Mouse (Mus musculus) forebrain, embryonic 14.5 days (tissue): Measurements from ENCODE around the gene Hsh2d. TPM values are rescaled to one million over a fixed set of nuclear protein-coding genes. Genes with fewer than 3 reads are reported as not detected.
A peak's percentile ranks its signal among the peaks of the same experiment; 100 is the strongest.

Experiments
- ATAC-seq: fragments of 200-750 bp; cut with Nextera tagmentation; 2 replicates; pipeline ENCODE4 v1.8.0; 2017; ENCODE audit warnings: mild to moderate bottlenecking, moderate library complexity
- DNase-seq: peaks from one replicate; pipeline ENCODE4 v3.0.0-alpha.2; 2015; ENCODE audit warnings: low spot score
- H3K27ac ChIP-seq: fragments of 300-500 bp; sonication (generic); 2 replicates; pipeline ENCODE4 v1.5.1; 2014; ENCODE audit warnings: low read depth, mild to moderate bottlenecking, control low read depth, low read length, moderate library complexity
- H3K27me3 ChIP-seq: fragments of 300-500 bp; sonication (generic); replicated peaks from 2 replicates; pipeline ENCODE4 v1.6.1; 2014; ENCODE audit warnings: low read length, control low read depth, mixed read lengths; ENCODE audit not compliant: control insufficient read depth, insufficient read depth
- H3K36me3 ChIP-seq: fragments of 300-500 bp; sonication (generic); 2 replicates; pipeline ENCODE4 v1.6.1; 2014; ENCODE audit warnings: low read length, control low read depth; ENCODE audit not compliant: control insufficient read depth, insufficient read depth
- H3K4me1 ChIP-seq: fragments of 300-500 bp; sonication (generic); 2 replicates; pipeline ENCODE4 v1.6.1; 2014; ENCODE audit warnings: antibody characterized with exemption, low read length, control low read depth; ENCODE audit not compliant: control insufficient read depth, insufficient read depth
- H3K4me2 ChIP-seq: fragments of 300-500 bp; sonication (generic); 2 replicates; pipeline ENCODE4 v1.6.1; 2014; ENCODE audit warnings: mild to moderate bottlenecking, control low read depth, low read length
- H3K4me3 ChIP-seq: fragments of 300-500 bp; sonication (generic); 2 replicates; pipeline ENCODE4 v1.5.1; 2014; ENCODE audit warnings: low read depth, low read length, control low read depth
- H3K9ac ChIP-seq: fragments of 300-500 bp; sonication (generic); 2 replicates; pipeline ENCODE4 v1.6.1; 2014; ENCODE audit warnings: mild to moderate bottlenecking, low read length, control low read depth, moderate library complexity
- H3K9me3 ChIP-seq: fragments of 300-500 bp; sonication (generic); replicated peaks from 2 replicates; pipeline ENCODE4 v1.6.1; 2016; ENCODE audit warnings: low read length, control low read depth, mixed read lengths; ENCODE audit not compliant: control insufficient read depth
- WGBS: fragments of 180-500 bp; shearing (Covaris S2); extraction: QIAGEN DNeasy Blood & Tissue Kit; methylation state at CpG from one replicate; pipeline ENCODE4 v1.1.7; 2014; 5-methylcytosine and 5-hydroxymethylcytosine counted together
- polyA plus RNA-seq: library from polyadenylated mRNA; unstranded; fragments of >200 nt; fragmentation: Nextera tagmentation; extraction: Ambion mirVana; gene quantifications from 2 replicates; pipeline ENCODE4 v1.2.1, GENCODE M21; 2014

The Hsh2d gene
- polyA plus RNA-seq, 1 experiment from 2014 or later: not detected

- H3K9ac ChIP-seq: no peak overlapping the region
- DNase-seq (no peak), ATAC-seq (no peak)
- no peaks in the 10 kb centered on the region for H3K4me1 ChIP-seq
- no peak overlapping the region for H3K4me3 ChIP-seq
- no peaks in the 10 kb centered on the region for H3K36me3 ChIP-seq
- no peak overlapping the region for H3K27ac ChIP-seq
- no peak overlapping the region for H3K4me2 ChIP-seq
- no peaks in the 10 kb centered on the region for H3K27me3 ChIP-seq
- H3K9me3 ChIP-seq: no peaks in the 10 kb centered on the region
- 58% methylated on average over 2 of the region's 2 CpGs for WGBS
Observed at GRCm38 (mm10) chr8:72210710-72211109, 21.3 kb downstream of the Hsh2d start.

- Histone ChIP-seq H3K4me1 (no peaks in the 10 kb centered on the region), H3K27me3 (no peaks in the 10 kb centered on the region), H3K4me2 (no peak overlapping the region), H3K36me3 (no peaks in the 10 kb centered on the region), H3K9ac (no peak overlapping the region), H3K4me3 (no peak overlapping the region), H3K27ac (no peak overlapping the region), H3K9me3 (no peaks in the 10 kb centered on the region)
- WGBS: 79% methylated on average over 1 of the region's 1 CpGs
- no peak for DNase-seq
- ATAC-seq: no peak
Observed at GRCm38 (mm10) chr8:72211846-72212245, 22.4 kb downstream of the Hsh2d start.

GRCm38 (mm10) chr8:72212751-72213150 lies 23.3 kb downstream of the Hsh2d start, which contains the start of gene Cib3:
Gene Cib3, minus strand, starts transcription at chr8:72212837.
- no peaks in the 10 kb centered on the region for H3K9me3 ChIP-seq
- H3K27me3 ChIP-seq: no peaks in the 10 kb centered on the region
- H3K4me2 ChIP-seq: no peak within 1 kb of the TSS
- no peak within 1 kb of the TSS for H3K4me3 ChIP-seq
- ATAC-seq: no peak
- 62% methylated on average over 4 of the region's 4 CpGs for WGBS
- DNase-seq: no peak
- H3K27ac ChIP-seq: no peak within 1 kb of the TSS
- no peak within 1 kb of the TSS for H3K9ac ChIP-seq
- H3K4me1 ChIP-seq: no peaks in the 10 kb centered on the region
- no peaks in the 10 kb centered on the region for H3K36me3 ChIP-seq

- no peak for ATAC-seq
- Histone ChIP-seq H3K9me3 (no peaks in the 10 kb centered on the region), H3K36me3 (no peaks in the 10 kb centered on the region), H3K27ac (no peak within 1 kb of the TSS), H3K9ac (no peak within 1 kb of the TSS), H3K4me2 (no peak within 1 kb of the TSS), H3K4me1 (no peaks in the 10 kb centered on the region), H3K4me3 (no peak within 1 kb of the TSS), H3K27me3 (no peaks in the 10 kb centered on the region)
- DNase-seq: no peak
- WGBS: 74% methylated on average over 4 of the region's 4 CpGs
Observed at GRCm38 (mm10) chr8:72213536-72213935, 24.1 kb downstream of the Hsh2d start, which contains the start of gene Gm11034. Gene Gm11034, minus strand, starts transcription at chr8:72213636.

- Histone ChIP-seq H3K27ac (no peak overlapping the region), H3K36me3 (no peaks in the 10 kb centered on the region), H3K4me3 (no peak overlapping the region), H3K4me2 (no peak overlapping the region), H3K27me3 (no peaks in the 10 kb centered on the region), H3K9me3 (no peaks in the 10 kb centered on the region), H3K4me1 (no peaks in the 10 kb centered on the region), H3K9ac (no peak overlapping the region)
- WGBS: 55% methylated on average over 2 of the region's 2 CpGs
- ATAC-seq (no peak), DNase-seq (no peak)
Observed at GRCm38 (mm10) chr8:72215060-72215459, 25.6 kb downstream of the Hsh2d start.

GRCm38 (mm10) chr8:72215871-72216270 lies 26.4 kb downstream of the Hsh2d start:
- 56% methylated on average over 1 of the region's 1 CpGs for WGBS
- Histone ChIP-seq H3K4me2 (no peak overlapping the region), H3K27ac (no peak overlapping the region), H3K9me3 (no peaks in the 10 kb centered on the region), H3K27me3 (no peaks in the 10 kb centered on the region), H3K4me3 (no peak overlapping the region), H3K36me3 (no peaks in the 10 kb centered on the region), H3K9ac (no peak overlapping the region), H3K4me1 (peaks cover 7% of the 10 kb centered on the region; the same call in 1 of the 2 replicates)
- ATAC-seq (no peak), DNase-seq (no peak)

GRCm38 (mm10) chr8:72218781-72219540 lies 29.5 kb downstream of the Hsh2d start:
- no peak for DNase-seq

GRCm38 (mm10) chr8:72219541-72220363 lies 30.3 kb downstream of the Hsh2d start, which contains the start of gene Fam32a:
Gene Fam32a, plus strand, starts transcription at chr8:72219730.
- Histone ChIP-seq H3K36me3 (peaks cover 30% of the 10 kb centered on the region), H3K4me1 (peaks cover 9% of the 10 kb centered on the region; the same call in 1 of the 2 replicates), H3K4me3 (peak within 1 kb of the TSS; percentile 67), H3K27ac (peak within 1 kb of the TSS; percentile 62; the same call in 1 of the 2 replicates), H3K4me2 (peak within 1 kb of the TSS; percentile 91), H3K9ac (peak within 1 kb of the TSS; percentile 76), H3K27me3 (no peaks in the 10 kb centered on the region), H3K9me3 (no peaks in the 10 kb centered on the region)
- 11% methylated on average over 39 of the region's 39 CpGs for WGBS
- DNase-seq: peak; percentile 98
- peak; percentile 98 for ATAC-seq

More at GRCm38 (mm10) chr8:72218781-72219540, 29.5 kb downstream of the Hsh2d start:
- peak; percentile 45 for ATAC-seq
- Histone ChIP-seq H3K36me3 (peaks cover 26% of the 10 kb centered on the region), H3K9ac (no peak overlapping the region), H3K9me3 (no peaks in the 10 kb centered on the region), H3K27ac (no peak overlapping the region), H3K4me1 (peaks cover 9% of the 10 kb centered on the region; the same call in 1 of the 2 replicates), H3K4me3 (peak overlapping the region; percentile 67), H3K4me2 (peak overlapping the region; percentile 91), H3K27me3 (no peaks in the 10 kb centered on the region)
- 75% methylated on average over 9 of the region's 10 CpGs for WGBS
